Mouse (Mus musculus) bone marrow, adult 2 months (tissue): ENCODE results near the gene Litaf. TPM values are rescaled to one million over a fixed set of nuclear protein-coding genes. Genes with fewer than 3 reads are reported as not detected.
"Not testable (repeated sequence)": the region's sequence is repeated elsewhere in the genome, so short reads cannot be mapped to it uniquely, and the experiment has no call there.

Source experiments
- H3K27ac ChIP-seq: fragments of 200-500 bp; 2 replicates; pipeline ENCODE4 v1.5.1; 2012; ENCODE audit warnings: low read depth, mild to moderate bottlenecking, control low read depth, inconsistent platforms, low read length; ENCODE audit not compliant: control insufficient read depth, poor library complexity, insufficient read depth
- H3K4me1 ChIP-seq: fragments of 200-500 bp; 2 replicates; pipeline ENCODE4 v1.6.1; 2011; ENCODE audit warnings: low read length; ENCODE audit not compliant: control insufficient read depth, insufficient read depth
- H3K4me3 ChIP-seq: fragments of 200-500 bp; replicated peaks from 2 replicates; pipeline ENCODE3; 2011; ENCODE audit warnings: mild to moderate bottlenecking, low read depth, low read length, control low read depth; ENCODE audit not compliant: control insufficient read depth
- CTCF ChIP-seq: fragments of 200-500 bp; IDR thresholded peaks from 2 replicates; pipeline ENCODE4 v1.5.1; 2011; ENCODE audit warnings: low read length, control low read depth; ENCODE audit not compliant: control insufficient read depth, insufficient read depth
- POLR2A ChIP-seq: fragments of 200-500 bp; IDR thresholded peaks from 2 replicates; pipeline ENCODE4 v1.6.1; 2011; ENCODE audit warnings: low read depth, mild to moderate bottlenecking, control low read depth, low read length, borderline replicate concordance; ENCODE audit not compliant: control insufficient read depth
- WGBS: fragments of 180-500 bp; shearing (Covaris S2); methylation state at CpG from one replicate; pipeline ENCODE4 v1.1.7; 2018; 5-methylcytosine and 5-hydroxymethylcytosine counted together
- polyA plus RNA-seq: library from polyadenylated mRNA; stranded (reverse); fragments of >200 nt; gene quantifications from 2 replicates; pipeline ENCODE4 v1.2.4, GENCODE M21; 2011; ENCODE audit warnings: low replicate concordance; ENCODE audit not compliant: missing spikeins, insufficient read depth, insufficient read length

Litaf gene
- polyA plus RNA-seq, 1 experiment = 41.1 TPM

GRCm38 (mm10) chr16:10981493-10982070, 84.4 kb downstream of the Litaf start:
- Histone ChIP-seq H3K27ac (no peak overlapping the region), H3K4me3 (no peak overlapping the region), H3K4me1 (peaks cover 26% of the 10 kb centered on the region)
- 77% methylated on average over 7 of the region's 7 CpGs for WGBS
- TF ChIP-seq CTCF = no peak
- TF ChIP-seq POLR2A = no peak

GRCm38 (mm10) chr16:10979064-10979803, 86.7 kb downstream of the Litaf start:
- peak overlapping the region; percentile 88 for H3K27ac ChIP-seq
- TF ChIP-seq POLR2A = no peak
- TF ChIP-seq CTCF = no peak
- WGBS = 38% methylated on average over 11 of the region's 11 CpGs
- H3K4me3 ChIP-seq = no peak overlapping the region
- peaks cover 29% of the 10 kb centered on the region for H3K4me1 ChIP-seq

- WGBS = 57% methylated on average over 9 of the region's 9 CpGs
- H3K4me3 ChIP-seq = no peak overlapping the region
- peak overlapping the region; percentile 3; the same call in 1 of the 2 replicates for H3K27ac ChIP-seq
- TF ChIP-seq POLR2A (no peak), CTCF (no peak)
- H3K4me1 ChIP-seq = peaks cover 29% of the 10 kb centered on the region
Measured at GRCm38 (mm10) chr16:10977877-10978276, 88.1 kb downstream of the Litaf start.

GRCm38 (mm10) chr16:10976202-10976631, 89.7 kb downstream of the Litaf start:
- TF ChIP-seq POLR2A = no peak
- no peak for TF ChIP-seq CTCF
- Histone ChIP-seq H3K4me3 (peak overlapping the region; percentile 1), H3K27ac (peak overlapping the region; percentile 87), H3K4me1 (peaks cover 29% of the 10 kb centered on the region)
- 23% methylated on average over 11 of the region's 11 CpGs for WGBS

GRCm38 (mm10) chr16:10974939-10975338, 91.0 kb downstream of the Litaf start:
- Histone ChIP-seq H3K4me1 (peaks cover 26% of the 10 kb centered on the region), H3K27ac (no peak overlapping the region), H3K4me3 (no peak overlapping the region)
- WGBS = 61% methylated on average over 5 of the region's 5 CpGs
- TF ChIP-seq POLR2A (no peak), CTCF (no peak)

- Histone ChIP-seq H3K4me1 (peaks cover 24% of the 10 kb centered on the region), H3K27ac (no peak overlapping the region), H3K4me3 (no peak overlapping the region)
- 74% methylated on average over 3 of the region's 3 CpGs for WGBS
- TF ChIP-seq POLR2A (no peak), CTCF (no peak)
Measured at GRCm38 (mm10) chr16:10974037-10974446, 91.9 kb downstream of the Litaf start.

GRCm38 (mm10) chr16:10972259-10972658, 93.7 kb downstream of the Litaf start:
- WGBS = 81% methylated on average over 6 of the region's 6 CpGs
- TF ChIP-seq POLR2A (no peak), CTCF (no peak)
- no peak overlapping the region for H3K4me3 ChIP-seq
- peaks cover 13% of the 10 kb centered on the region for H3K4me1 ChIP-seq
- no peak overlapping the region for H3K27ac ChIP-seq

- not testable (repeated sequence) for H3K27ac ChIP-seq, H3K4me3 ChIP-seq, H3K4me1 ChIP-seq
- WGBS = 71% methylated on average over 1 of the region's 1 CpGs
Measured at GRCm38 (mm10) chr16:10969944-10970343, 96.0 kb downstream of the Litaf start.
